Mouse (Mus musculus): ENCODE results near the gene Spag9. TPM values are rescaled to one million over a fixed set of nuclear protein-coding genes. Genes with fewer than 3 reads are reported as not detected.

The Spag9 gene
- polyA plus RNA-seq, 1 experiment: 12.6 TPM

DNA sequence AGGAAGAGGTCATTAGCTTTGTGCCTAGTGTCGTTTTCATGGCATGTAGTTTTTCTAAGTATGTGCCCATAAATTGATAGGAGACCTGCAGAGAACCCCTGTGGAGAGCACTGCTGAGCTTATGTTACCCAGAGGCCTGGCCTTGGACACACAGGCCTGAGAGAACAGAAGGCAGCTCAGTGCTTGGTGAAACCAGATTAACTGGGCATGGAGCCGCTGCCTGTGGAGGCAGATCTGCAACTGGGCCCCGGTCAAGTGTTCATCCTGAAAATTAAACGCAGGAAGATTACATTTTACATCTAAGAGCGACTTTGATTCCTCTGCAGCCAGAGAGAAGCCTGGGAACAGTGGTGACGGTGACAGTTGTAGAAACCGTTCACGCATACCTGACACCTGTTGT, 132.6 kb downstream of the Spag9 start:
- peaks cover 23% of the 10 kb centered on the region for H3K36me3 ChIP-seq (ENCODE audit: control insufficient read depth, insufficient read depth)
- no peaks in the 10 kb centered on the region for H3K27me3 ChIP-seq (ENCODE audit: control insufficient read depth, insufficient read depth, insufficient read length)
- no peaks in the 10 kb centered on the region for H3K79me2 ChIP-seq (ENCODE audit: control insufficient read depth, insufficient read depth)
- no peak overlapping the region for H3ac ChIP-seq (ENCODE audit: control insufficient read depth, insufficient read length, low read depth)
- no peak for TF ChIP-seq MYOG (IDR thresholded peaks at IDR 0.05; ENCODE audit: control insufficient read depth, extremely low read depth, insufficient read length)
- no peak for TF ChIP-seq FOSL1 (IDR thresholded peaks at IDR 0.05; ENCODE audit: insufficient read depth, low read length, poor library complexity, severe bottlenecking)
- no peak for TF ChIP-seq USF1 (IDR thresholded peaks at IDR 0.05; ENCODE audit: low read depth)
- no peak for TF ChIP-seq CEBPB (IDR thresholded peaks at IDR 0.05; ENCODE audit: low read depth)
- TF ChIP-seq CTCF (IDR thresholded peaks at IDR 0.05; ENCODE audit: control insufficient read depth, insufficient read depth, insufficient read length): no peak
- no peak for TF ChIP-seq MYOD1 (IDR thresholded peaks at IDR 0.05; ENCODE audit: control insufficient read depth, insufficient read length, low read depth)
- TF ChIP-seq MAX (IDR thresholded peaks at IDR 0.05): no peak
- no peaks in the 10 kb centered on the region for H3K79me3 ChIP-seq (ENCODE audit: low read depth)
- H3K4me3 ChIP-seq (ENCODE audit: insufficient read depth, poor library complexity, severe bottlenecking): no peak overlapping the region

DNA sequence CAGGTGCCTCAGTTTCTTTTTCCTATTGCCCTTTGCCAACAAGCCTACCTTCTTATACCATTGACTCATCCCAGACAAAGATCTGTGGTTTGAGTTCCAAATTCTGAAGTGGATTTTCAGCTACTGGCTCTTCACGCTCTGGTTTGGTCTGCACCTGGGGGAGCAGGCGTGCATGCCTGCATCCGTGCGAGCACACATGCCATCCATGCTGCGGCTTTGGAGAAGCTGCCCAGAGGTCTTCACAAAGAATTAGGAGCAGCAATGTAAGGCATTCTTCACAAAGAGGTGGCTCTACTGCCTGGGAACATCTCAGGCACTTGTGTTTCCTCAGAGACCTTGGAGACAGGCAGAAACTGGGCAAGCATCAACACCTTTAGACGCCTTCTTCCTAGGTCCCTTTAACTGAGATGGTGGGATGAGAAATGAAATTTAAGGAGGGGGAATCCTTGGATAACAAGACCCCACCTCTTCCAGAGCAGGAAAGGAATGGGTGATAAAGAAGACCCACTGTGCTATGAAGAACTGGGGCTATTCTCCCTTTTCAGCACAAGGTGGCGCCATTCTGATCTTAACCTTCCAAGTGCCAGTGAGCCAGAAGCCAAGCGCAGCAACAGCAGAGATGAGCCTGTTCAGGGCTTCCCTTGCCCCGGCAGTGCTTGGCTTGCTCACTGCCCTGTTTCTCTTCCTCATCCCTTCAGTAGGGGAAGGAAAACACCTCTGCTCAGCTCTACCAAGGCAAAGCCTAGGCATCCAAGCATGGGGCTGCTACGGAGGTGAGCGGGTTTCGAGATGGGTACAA, 133.6 kb downstream of the Spag9 start:
- Histone ChIP-seq H3K27me3 (ENCODE audit: control insufficient read depth, insufficient read depth, insufficient read length) (no peaks in the 10 kb centered on the region), H3K79me3 (ENCODE audit: low read depth) (no peaks in the 10 kb centered on the region), H3ac (ENCODE audit: control insufficient read depth, insufficient read length, low read depth) (no peak overlapping the region), H3K36me3 (ENCODE audit: control insufficient read depth, insufficient read depth) (peaks cover 15% of the 10 kb centered on the region), H3K4me3 (ENCODE audit: insufficient read depth, poor library complexity, severe bottlenecking) (no peak overlapping the region), H3K79me2 (ENCODE audit: control insufficient read depth, insufficient read depth) (no peaks in the 10 kb centered on the region)
- TF ChIP-seq MYOD1 (IDR thresholded peaks at IDR 0.05; ENCODE audit: control insufficient read depth, insufficient read length, low read depth): no peak
- TF ChIP-seq USF1 (IDR thresholded peaks at IDR 0.05; ENCODE audit: low read depth): no peak
- no peak for TF ChIP-seq MYOG (IDR thresholded peaks at IDR 0.05; ENCODE audit: control insufficient read depth, extremely low read depth, insufficient read length)
- TF ChIP-seq FOSL1 (IDR thresholded peaks at IDR 0.05; ENCODE audit: insufficient read depth, low read length, poor library complexity, severe bottlenecking): no peak
- TF ChIP-seq CTCF (IDR thresholded peaks at IDR 0.05; ENCODE audit: control insufficient read depth, insufficient read depth, insufficient read length): peak; percentile 36
- TF ChIP-seq MAX (IDR thresholded peaks at IDR 0.05): no peak

- H3K27me3 ChIP-seq (ENCODE audit: control insufficient read depth, insufficient read depth, insufficient read length): no peaks in the 10 kb centered on the region
- H3K79me3 ChIP-seq (ENCODE audit: low read depth): no peaks in the 10 kb centered on the region
- peaks cover 7% of the 10 kb centered on the region for H3K36me3 ChIP-seq (ENCODE audit: control insufficient read depth, insufficient read depth)
- no peak overlapping the region for H3ac ChIP-seq (ENCODE audit: control insufficient read depth, insufficient read length, low read depth)
- no peaks in the 10 kb centered on the region for H3K79me2 ChIP-seq (ENCODE audit: control insufficient read depth, insufficient read depth)
- H3K4me3 ChIP-seq (ENCODE audit: insufficient read depth, poor library complexity, severe bottlenecking): no peak overlapping the region
- no peak for TF ChIP-seq CTCF (IDR thresholded peaks at IDR 0.05; ENCODE audit: control insufficient read depth, insufficient read depth, insufficient read length)
- no peak for TF ChIP-seq MAX (IDR thresholded peaks at IDR 0.05)
These were observed 134.5 kb downstream of the Spag9 start for GRCm38 (mm10) chr11:94130118-94131095.

GRCm38 (mm10) chr11:94133344-94133955, 137.6 kb downstream of the Spag9 start:
- Histone ChIP-seq H3K4me3 (ENCODE audit: insufficient read depth, poor library complexity, severe bottlenecking) (no peak overlapping the region), H3K79me3 (ENCODE audit: low read depth) (no peaks in the 10 kb centered on the region)

GRCm38 (mm10) chr11:94134076-94134838, 138.4 kb downstream of the Spag9 start:
- H3K27me3 ChIP-seq (ENCODE audit: control insufficient read depth, insufficient read depth, insufficient read length): no peaks in the 10 kb centered on the region
- TF ChIP-seq MYOD1 (IDR thresholded peaks at IDR 0.05; ENCODE audit: control insufficient read depth, insufficient read length, low read depth): no peak
- no peak overlapping the region for H3K4me3 ChIP-seq (ENCODE audit: insufficient read depth, poor library complexity, severe bottlenecking)
- H3K36me3 ChIP-seq (ENCODE audit: control insufficient read depth, insufficient read depth): no peaks in the 10 kb centered on the region
- H3ac ChIP-seq (ENCODE audit: control insufficient read depth, insufficient read length, low read depth): no peak overlapping the region
- H3K79me2 ChIP-seq (ENCODE audit: control insufficient read depth, insufficient read depth): no peaks in the 10 kb centered on the region
- no peaks in the 10 kb centered on the region for H3K79me3 ChIP-seq (ENCODE audit: low read depth)

More at GRCm38 (mm10) chr11:94133344-94133955, 137.6 kb downstream of the Spag9 start:
- H3K27me3 ChIP-seq (ENCODE audit: control insufficient read depth, insufficient read depth, insufficient read length): no peaks in the 10 kb centered on the region
- H3ac ChIP-seq (ENCODE audit: control insufficient read depth, insufficient read length, low read depth): no peak overlapping the region
- no peak for TF ChIP-seq MYOD1 (IDR thresholded peaks at IDR 0.05; ENCODE audit: control insufficient read depth, insufficient read length, low read depth)
- TF ChIP-seq MYOG (IDR thresholded peaks at IDR 0.05; ENCODE audit: control insufficient read depth, extremely low read depth, insufficient read length): no peak
- no peak for TF ChIP-seq FOSL1 (IDR thresholded peaks at IDR 0.05; ENCODE audit: insufficient read depth, low read length, poor library complexity, severe bottlenecking)
- no peak for TF ChIP-seq CEBPB (IDR thresholded peaks at IDR 0.05; ENCODE audit: low read depth)
- peak; percentile 89 for TF ChIP-seq USF1 (IDR thresholded peaks at IDR 0.05; ENCODE audit: low read depth)
- TF ChIP-seq CTCF (IDR thresholded peaks at IDR 0.05; ENCODE audit: control insufficient read depth, insufficient read depth, insufficient read length): peak; percentile 88
- H3K36me3 ChIP-seq (ENCODE audit: control insufficient read depth, insufficient read depth): no peaks in the 10 kb centered on the region
- H3K79me2 ChIP-seq (ENCODE audit: control insufficient read depth, insufficient read depth): no peaks in the 10 kb centered on the region
